Mouse (Mus musculus) adrenal gland, adult 8-10 months (tissue): ENCODE measurements at regions not wholly inside any gene's neighbourhood (a gene's known extent, or its start where the extent isn't known, plus 50 kb on each side); places are given as distances from the start of the nearest gene placed in this dataset.

Source experiments
- DNase-seq: peaks from one replicate; pipeline ENCODE4 v3.0.0; 2022

- no peak for DNase-seq
Observed at GRCm38 (mm10) chr16:93116111-93116969, 290.4 kb upstream of the Runx1 start.

DNA sequence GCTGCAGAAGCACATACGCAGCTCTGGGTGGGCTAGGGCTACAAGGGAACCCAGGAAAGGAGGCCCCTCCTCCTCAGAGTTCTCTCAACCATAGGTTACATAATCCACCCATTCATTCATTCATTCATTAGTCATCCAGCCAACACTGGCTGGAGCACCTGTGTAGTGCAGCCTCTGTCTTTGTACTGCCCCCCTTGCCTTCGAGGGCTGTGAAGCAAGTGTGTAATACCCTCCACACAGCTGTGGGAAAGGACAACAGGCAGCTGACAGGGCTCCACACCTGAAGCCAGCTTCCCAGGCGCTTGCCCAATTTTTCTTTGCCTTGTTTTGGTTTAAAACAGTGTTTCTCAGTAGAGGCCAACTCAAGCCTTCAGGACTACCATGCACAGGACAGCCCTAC is 285.0 kb upstream of the Runx1 start:
- DNase-seq: no peak

DNA sequence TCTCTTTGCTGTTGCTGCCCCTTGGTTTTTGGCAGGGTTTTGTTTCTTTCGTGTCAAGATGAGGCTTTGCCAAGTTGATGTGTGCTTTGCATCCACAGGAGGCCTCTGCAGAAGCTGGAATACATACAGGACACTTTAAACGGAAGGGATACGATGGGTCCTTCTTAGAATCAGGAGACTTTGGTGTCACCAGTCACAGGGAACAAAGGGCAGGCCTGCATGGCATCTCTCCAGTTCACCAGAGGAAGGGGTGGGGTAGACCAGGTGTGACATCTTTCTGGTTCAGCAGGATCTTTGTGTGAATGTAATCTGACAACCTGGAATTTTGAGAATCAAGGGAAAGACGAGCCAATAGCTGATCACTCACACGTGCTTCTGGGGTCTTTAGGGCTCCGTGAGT is 284.5 kb upstream of the Runx1 start:
- DNase-seq: no peak

DNA sequence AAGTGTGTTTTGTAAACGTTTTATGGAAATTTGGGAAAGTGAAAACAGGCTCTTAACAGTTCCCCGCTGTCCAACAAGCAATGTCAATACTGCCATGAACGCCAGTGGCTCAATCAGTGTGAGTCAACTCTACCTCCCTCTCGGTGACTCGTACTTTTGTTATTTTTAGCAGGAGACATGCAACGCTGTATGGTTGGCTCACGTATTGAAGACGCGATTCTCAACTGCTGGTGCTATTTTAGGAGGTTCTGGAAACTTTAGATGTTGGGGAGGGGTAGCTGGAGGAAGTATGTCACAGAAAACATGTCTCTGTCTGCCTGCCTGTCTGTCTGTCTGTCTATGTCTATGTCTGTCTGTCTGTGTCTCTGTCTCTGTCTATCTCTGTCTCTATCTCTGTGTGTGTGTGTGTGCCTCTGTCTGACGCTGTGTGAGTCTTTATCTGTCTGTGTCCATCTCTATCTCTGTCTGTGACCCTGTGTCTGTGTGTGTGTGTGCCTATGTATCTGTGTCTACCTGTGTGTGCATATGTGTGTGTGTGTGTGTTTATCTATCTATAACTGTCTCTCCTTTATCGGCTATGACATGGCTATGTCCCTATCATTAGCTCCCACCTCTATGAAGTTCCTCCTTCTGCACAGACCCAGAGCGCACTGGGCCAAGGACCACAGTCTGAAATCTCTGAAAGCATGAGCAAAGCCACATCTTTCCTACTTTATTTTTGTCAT is 283.9 kb upstream of the Runx1 start:
- no peak for DNase-seq

GRCm38 (mm10) chr16:93107524-93107845 is 281.5 kb upstream of the Runx1 start:
- DNase-seq: no peak

- DNase-seq: peak; percentile 27
Observed at GRCm38 (mm10) chr16:93106811-93107523, 281.0 kb upstream of the Runx1 start.

GRCm38 (mm10) chr16:93102174-93102573 is 276.2 kb upstream of the Runx1 start:
- no peak for DNase-seq

GRCm38 (mm10) chr16:93098057-93098456 is 272.1 kb upstream of the Runx1 start:
- no peak for DNase-seq

GRCm38 (mm10) chr16:93096175-93096574 is 270.2 kb upstream of the Runx1 start:
- DNase-seq: no peak

DNA sequence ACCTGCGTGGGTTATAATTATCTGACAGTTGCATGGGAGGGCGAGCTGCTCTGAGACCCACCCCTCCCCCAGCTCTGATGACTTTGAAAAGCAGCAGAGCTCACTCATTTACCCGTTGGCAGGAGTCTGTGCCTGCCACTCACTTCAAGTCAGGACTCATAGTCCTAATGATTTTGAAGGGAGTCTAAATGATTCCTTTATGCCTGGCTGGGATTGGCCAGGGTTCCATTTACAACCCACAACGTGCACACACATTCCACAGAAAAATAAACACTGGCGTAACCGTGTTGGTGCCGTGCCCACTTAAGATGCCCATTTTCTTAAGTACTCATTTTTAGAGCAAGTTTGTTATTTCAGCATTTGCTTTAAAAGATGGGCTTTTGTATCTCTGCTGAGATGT is 266.8 kb upstream of the Runx1 start:
- no peak for DNase-seq

- DNase-seq: no peak
Observed at GRCm38 (mm10) chr16:93085227-93085883, 259.4 kb upstream of the Runx1 start.

DNA sequence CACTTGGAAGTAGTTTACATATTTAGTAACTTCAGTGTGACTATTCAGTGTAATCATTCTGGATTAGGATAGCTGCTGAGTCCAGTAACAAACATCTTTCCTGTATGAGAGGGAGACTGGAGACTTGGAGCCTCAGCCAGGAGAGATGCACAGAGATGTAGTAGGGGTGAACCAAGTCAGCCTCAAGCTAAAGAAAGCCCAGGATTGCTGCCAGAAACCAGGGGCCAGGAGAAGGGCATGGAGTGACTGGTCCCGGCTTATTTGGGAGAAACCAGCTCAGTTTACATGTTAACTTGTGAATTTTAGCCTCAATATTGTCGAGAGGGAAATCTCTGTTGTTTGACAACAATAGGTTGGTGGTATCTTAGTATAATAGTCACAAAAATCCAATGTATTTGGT is 257.8 kb upstream of the Runx1 start:
- DNase-seq: no peak

DNA sequence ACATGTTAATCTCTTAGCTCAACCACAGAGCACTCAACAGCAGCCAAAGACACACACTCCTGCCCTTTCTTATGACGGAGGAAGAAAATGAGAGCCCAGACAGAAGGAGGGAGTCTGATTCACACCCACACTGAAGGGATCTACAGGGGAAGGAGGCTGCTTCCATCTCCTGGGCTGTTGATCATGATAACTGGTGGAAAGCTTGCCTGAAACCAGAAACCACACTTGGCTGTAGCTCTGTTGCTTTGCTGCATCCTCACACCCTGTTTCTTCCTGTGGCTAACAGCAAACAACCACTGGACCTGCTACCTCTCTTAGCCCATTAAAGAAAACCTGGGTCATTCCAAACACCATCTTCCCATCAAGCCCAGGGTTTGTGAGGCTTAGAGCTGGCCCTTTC is 257.2 kb upstream of the Runx1 start:
- no peak for DNase-seq

- no peak for DNase-seq
Observed at GRCm38 (mm10) chr16:93081533-93081932, 255.6 kb upstream of the Runx1 start.

DNA sequence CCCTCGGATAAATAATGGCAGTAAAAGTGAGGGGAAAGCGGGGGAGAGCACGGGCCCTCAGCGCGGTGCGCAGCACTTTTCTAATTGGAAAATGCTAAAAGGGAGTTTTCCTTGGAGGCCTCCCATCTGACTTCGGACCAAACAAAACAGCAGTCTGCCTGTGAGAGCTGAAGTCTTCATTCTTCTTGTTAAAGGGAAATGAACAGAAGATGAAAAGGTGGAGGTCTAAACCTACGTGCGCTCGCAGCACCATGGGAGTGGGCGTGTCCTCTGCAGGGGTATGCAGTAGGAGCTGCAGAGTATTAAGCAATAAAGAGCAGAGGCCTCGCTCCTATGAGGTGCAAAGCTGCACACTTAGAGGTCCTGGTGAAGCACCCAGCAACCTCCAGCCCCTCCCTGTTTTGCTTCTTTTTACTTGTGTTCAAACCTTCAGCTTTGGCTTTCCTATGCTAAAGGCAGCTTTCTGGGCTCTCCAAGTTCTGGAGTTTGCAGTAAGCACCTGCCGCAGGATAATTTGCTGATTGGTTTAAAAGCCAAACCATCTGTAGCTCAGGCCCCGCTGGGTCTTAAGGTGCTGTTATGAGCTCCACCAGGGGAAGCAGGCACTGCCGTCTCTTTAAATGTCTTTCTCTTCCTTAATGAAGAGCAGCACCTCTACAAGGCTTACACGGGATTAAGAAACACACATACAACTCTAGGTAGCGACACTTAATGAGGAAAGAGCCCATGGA is 253.9 kb upstream of the Runx1 start:
- DNase-seq: peak; percentile 8

DNA sequence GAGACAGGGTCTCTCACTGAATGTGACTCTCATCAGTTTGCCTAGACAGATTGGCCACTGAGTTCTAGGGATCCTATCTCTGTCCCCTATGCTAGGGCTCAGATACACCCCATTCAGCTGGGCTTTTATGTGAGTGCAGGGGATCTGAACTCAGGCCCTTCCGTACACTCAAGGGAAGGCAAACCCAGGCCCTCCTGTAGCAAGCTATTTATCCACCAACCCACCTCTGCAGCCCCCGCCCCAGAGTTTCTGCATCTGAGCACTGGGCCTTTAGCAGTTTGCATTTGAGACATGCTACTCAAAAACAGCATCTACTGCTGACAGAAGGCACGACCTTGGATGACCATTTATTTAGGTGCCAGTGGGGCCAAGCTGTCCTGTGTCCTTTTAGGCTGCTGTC is 253.0 kb upstream of the Runx1 start:
- DNase-seq: no peak

DNA sequence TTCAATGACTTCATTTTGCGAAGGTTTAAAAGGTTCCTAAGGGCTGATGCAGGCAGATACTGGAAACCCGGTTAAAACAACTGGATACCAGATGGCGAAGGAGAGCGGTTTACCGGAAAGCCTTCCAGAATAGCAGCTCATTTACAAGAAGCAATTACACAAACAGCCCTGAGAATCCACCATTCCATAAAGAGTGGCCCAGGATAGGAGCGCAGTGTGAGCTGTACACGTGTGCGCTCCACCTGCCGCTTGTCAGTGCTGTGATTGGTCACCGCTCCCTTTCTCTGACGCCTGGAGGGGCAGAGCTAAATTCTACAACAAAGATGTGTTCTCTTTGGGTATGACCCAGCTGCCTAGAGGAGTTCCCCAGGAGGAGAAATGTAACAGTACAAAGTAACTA is 249.5 kb upstream of the Runx1 start:
- no peak for DNase-seq

DNA sequence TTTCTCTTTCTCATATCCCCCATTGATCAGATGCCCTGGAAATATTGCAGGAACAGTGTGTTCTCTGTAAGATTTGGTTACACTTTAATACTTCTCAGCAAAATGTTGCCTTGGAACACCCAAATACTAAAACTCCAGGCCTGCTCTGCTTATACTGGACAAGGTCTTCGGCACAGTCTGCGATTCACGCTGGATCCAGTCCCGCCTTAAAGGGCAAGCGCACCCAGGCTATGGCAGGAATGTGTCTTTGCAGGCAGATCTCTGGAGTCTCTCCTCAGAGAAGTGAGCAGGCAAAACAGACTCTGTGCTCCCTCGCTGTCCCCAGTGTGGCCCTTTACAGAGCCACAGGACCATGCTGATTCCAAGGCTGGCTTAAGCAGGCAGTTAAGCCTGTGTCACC is 246.2 kb upstream of the Runx1 start:
- DNase-seq: no peak

GRCm38 (mm10) chr16:93071726-93072125 is 245.8 kb upstream of the Runx1 start:
- no peak for DNase-seq

- no peak for DNase-seq
Observed at GRCm38 (mm10) chr16:93066821-93067220, 240.9 kb upstream of the Runx1 start.

DNA sequence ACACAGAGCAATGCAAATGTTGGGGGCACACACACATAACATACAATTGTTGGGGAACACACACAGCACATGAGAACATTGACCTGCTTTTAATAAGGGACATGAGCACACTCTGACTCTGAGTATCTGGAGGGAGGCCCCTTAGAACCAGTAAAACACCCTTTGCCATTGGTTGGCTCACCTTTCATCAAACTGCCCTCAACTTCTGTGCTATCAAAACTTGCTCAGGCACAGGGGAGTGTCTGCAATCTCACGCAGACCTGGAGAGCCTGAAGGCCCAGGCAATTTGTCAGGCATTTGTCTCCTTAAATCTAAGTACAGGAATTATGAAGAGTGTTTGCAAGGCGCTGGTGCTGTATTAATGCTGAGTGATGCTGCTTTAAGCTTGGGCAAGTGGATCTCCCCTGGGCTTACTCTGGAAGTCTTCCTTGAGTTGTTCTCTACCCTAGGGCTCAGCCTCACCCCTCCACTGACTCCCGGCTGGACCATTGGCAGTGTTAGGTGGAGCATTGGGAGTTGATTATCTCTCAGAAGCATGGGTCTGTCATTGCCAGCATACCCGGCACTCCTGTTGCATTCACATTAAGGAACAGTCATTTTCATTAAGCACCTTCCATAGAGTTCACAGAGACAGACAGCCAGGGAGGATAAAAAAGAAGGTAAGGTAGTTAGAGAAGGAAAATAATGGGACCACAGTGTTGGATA is 235.7 kb upstream of the Runx1 start:
- DNase-seq: no peak

GRCm38 (mm10) chr16:93056295-93056694 is 230.3 kb upstream of the Runx1 start:
- no peak for DNase-seq
